Mouse (Mus musculus) embryonic facial prominence, embryonic 14.5 days (tissue): ENCODE measurements around the gene Rbp7. TPM values are rescaled to one million over a fixed set of nuclear protein-coding genes. Genes with fewer than 3 reads are reported as not detected.
A peak's percentile ranks its signal among the peaks of the same experiment; 100 is the strongest.

Experiments used
- ATAC-seq: fragments of 200-750 bp; cut with Nextera tagmentation; 2 replicates; pipeline ENCODE4 v1.8.0; 2017; ENCODE audit warnings: low read depth, moderate number of reproducible peaks, moderate TSS enrichment
- DNase-seq: peaks from one replicate; pipeline ENCODE4 v3.0.0-alpha.2; 2015; ENCODE audit warnings: low spot score
- H3K27ac ChIP-seq: fragments of 300-500 bp; sonication (generic); replicated peaks from 2 replicates; pipeline ENCODE4 v1.5.1; 2014; ENCODE audit warnings: low read depth, mild to moderate bottlenecking, low read length, moderate library complexity
- H3K27me3 ChIP-seq: fragments of 300-500 bp; sonication (generic); replicated peaks from 2 replicates; pipeline ENCODE4 v1.6.1; 2014; ENCODE audit warnings: low read length; ENCODE audit not compliant: control insufficient read depth, insufficient read depth
- H3K36me3 ChIP-seq: fragments of 300-500 bp; sonication (generic); 2 replicates; pipeline ENCODE4 v1.6.1; 2014; ENCODE audit warnings: low read length, mixed read lengths; ENCODE audit not compliant: control insufficient read depth, insufficient read depth
- H3K4me1 ChIP-seq: fragments of 300-500 bp; sonication (generic); 2 replicates; pipeline ENCODE4 v1.6.1; 2014; ENCODE audit warnings: antibody characterized with exemption, low read length; ENCODE audit not compliant: control insufficient read depth, insufficient read depth
- H3K4me2 ChIP-seq: fragments of 300-500 bp; sonication (generic); 2 replicates; pipeline ENCODE4 v1.6.1; 2014; ENCODE audit warnings: low read depth, mild to moderate bottlenecking, low read length, moderate library complexity, mixed read lengths
- H3K4me3 ChIP-seq: fragments of 300-500 bp; sonication (generic); 2 replicates; pipeline ENCODE4 v1.5.1; 2014; ENCODE audit warnings: low read depth, mild to moderate bottlenecking, low read length
- H3K9ac ChIP-seq: fragments of 300-500 bp; sonication (generic); 2 replicates; pipeline ENCODE4 v1.6.1; 2014; ENCODE audit warnings: low read depth, mild to moderate bottlenecking, low read length, moderate library complexity, mixed read lengths
- H3K9me3 ChIP-seq: fragments of 300-500 bp; sonication (generic); 2 replicates; pipeline ENCODE4 v1.6.1; 2016; ENCODE audit warnings: low read length; ENCODE audit not compliant: control insufficient read depth
- WGBS: fragments of 180-500 bp; shearing (Covaris S2); extraction: QIAGEN DNeasy Blood & Tissue Kit; methylation state at CpG from one replicate; pipeline ENCODE4 v1.1.7; 2014; 5-methylcytosine and 5-hydroxymethylcytosine counted together
- polyA plus RNA-seq: library from polyadenylated mRNA; unstranded; fragments of >200 nt; fragmentation: Nextera tagmentation; extraction: Ambion mirVana; gene quantifications from 2 replicates; pipeline ENCODE4 v1.2.1, GENCODE M21; 2014

Gene Rbp7
- polyA plus RNA-seq, 1 experiment from 2014 or later = 2.5 TPM

DNA sequence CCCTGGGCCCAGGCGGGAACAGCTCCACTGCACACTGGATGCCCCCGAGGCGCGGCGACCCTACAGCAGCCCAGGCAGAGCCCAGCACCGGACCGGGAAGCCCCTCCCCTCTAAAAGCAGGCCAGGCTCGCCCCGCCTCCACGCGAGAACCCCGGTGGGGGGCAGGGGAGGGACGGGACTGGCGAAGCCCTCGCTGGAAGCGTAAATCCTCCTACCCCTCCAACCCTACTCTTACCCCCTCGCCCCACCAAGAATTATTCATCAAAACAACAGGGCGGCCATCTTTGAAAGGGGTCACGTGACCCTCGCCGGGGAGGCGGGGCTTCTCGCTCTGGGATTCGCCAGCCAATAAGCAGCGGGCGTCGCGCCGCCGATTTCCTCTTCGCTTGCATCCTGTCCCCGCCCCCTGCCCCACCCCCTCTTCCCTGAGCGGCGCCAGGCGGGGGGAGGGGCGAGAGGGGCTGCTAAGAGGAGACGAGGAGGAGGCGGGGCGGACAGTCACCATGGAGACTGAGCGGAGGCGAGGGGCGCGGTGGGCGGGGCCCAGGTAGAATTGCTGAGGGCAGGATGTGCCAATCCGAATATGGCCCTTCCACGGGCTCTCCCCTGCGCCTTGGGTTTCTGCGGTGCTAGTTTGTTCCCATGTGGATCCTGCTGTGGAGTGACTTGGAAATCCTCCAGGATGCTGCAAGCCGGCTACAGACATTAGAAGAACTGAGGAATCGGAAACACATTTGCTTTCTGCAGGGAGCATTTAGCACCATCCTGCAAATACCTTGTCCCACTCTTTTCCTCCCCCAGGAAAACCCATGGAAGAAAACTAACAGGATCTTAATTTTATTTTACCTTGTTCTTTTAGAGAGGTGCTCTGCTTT lies 28.2 kb downstream of the Rbp7 start, which contains the start of gene Ube4b:
Ube4b (minus strand) TSS at position 425 of the 875 bp plus-strand sequence.
- Histone ChIP-seq H3K4me1 (peaks cover 12% of the 10 kb centered on the region), H3K4me3 (peak within 1 kb of the TSS; percentile 92), H3K9ac (peak within 1 kb of the TSS; percentile 89), H3K9me3 (no peaks in the 10 kb centered on the region), H3K4me2 (peak within 1 kb of the TSS; percentile 60), H3K27me3 (no peaks in the 10 kb centered on the region), H3K36me3 (no peaks in the 10 kb centered on the region), H3K27ac (peak within 1 kb of the TSS; percentile 98)
- DNase-seq (peak; percentile 99), ATAC-seq (peak; percentile 92)
- under 1% methylated on average over 37 of the region's 50 CpGs for WGBS

- peak overlapping the region; percentile 92 for H3K4me3 ChIP-seq
- H3K9me3 ChIP-seq = no peaks in the 10 kb centered on the region
- peak overlapping the region; percentile 60 for H3K4me2 ChIP-seq
- DNase-seq (peak; percentile 59), ATAC-seq (peak; percentile 72)
- peak overlapping the region; percentile 89 for H3K9ac ChIP-seq
- no peaks in the 10 kb centered on the region for H3K27me3 ChIP-seq
- peak overlapping the region; percentile 98 for H3K27ac ChIP-seq
- peaks cover 12% of the 10 kb centered on the region for H3K4me1 ChIP-seq
- H3K36me3 ChIP-seq = no peaks in the 10 kb centered on the region
- WGBS = 3% methylated on average over 18 of the region's 35 CpGs
Observed at GRCm38 (mm10) chr4:149425801-149426292, 28.9 kb downstream of the Rbp7 start.

DNA sequence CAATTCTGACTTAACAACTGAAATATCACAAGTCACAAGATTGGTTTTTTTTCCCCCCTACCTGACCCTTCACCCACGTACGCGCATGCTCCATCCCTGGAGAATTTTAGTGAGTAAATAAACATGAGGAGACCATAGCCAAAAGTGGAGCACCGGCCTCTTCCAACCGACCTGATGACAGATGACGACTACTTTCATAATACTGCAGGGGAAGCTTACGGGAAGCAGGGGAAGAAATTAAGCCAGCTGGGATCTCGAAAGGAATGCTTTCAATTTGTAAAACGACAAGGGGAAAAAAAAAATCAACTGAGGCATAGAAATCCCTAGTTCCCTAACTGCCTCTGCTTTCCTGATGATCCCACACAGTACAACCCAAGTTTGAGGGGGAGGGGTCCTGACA lies 30.0 kb downstream of the Rbp7 start:
- DNase-seq (peak; percentile 54), ATAC-seq (no peak)
- H3K9me3 ChIP-seq = no peaks in the 10 kb centered on the region
- no peak overlapping the region; the same call in 1 of the 2 replicates for H3K27ac ChIP-seq
- peak overlapping the region; percentile 60 for H3K4me2 ChIP-seq
- peak overlapping the region; percentile 41 for H3K9ac ChIP-seq
- H3K36me3 ChIP-seq = no peaks in the 10 kb centered on the region
- no peaks in the 10 kb centered on the region for H3K27me3 ChIP-seq
- H3K4me1 ChIP-seq = peaks cover 12% of the 10 kb centered on the region
- WGBS = under 1% methylated on average over 9 of the region's 9 CpGs
- H3K4me3 ChIP-seq = peak overlapping the region; percentile 92

GRCm38 (mm10) chr4:149417854-149418365 lies 36.9 kb downstream of the Rbp7 start:
- Histone ChIP-seq H3K4me3 (no peak overlapping the region), H3K27me3 (no peaks in the 10 kb centered on the region), H3K9me3 (no peaks in the 10 kb centered on the region), H3K9ac (no peak overlapping the region), H3K36me3 (no peaks in the 10 kb centered on the region), H3K4me1 (peaks cover 23% of the 10 kb centered on the region), H3K27ac (no peak overlapping the region), H3K4me2 (no peak overlapping the region)
- 51% methylated on average over 5 of the region's 5 CpGs for WGBS
- ATAC-seq = no peak
- DNase-seq = no peak

GRCm38 (mm10) chr4:149416986-149417385 lies 37.8 kb downstream of the Rbp7 start:
- H3K4me3 ChIP-seq = no peak overlapping the region
- no peaks in the 10 kb centered on the region for H3K9me3 ChIP-seq
- no peak overlapping the region for H3K4me2 ChIP-seq
- no peaks in the 10 kb centered on the region for H3K27me3 ChIP-seq
- 67% methylated on average over 2 of the region's 2 CpGs for WGBS
- 0 out of 2 replicates have a peak, but pooled peaks cover 3% of the 10 kb centered on the region for H3K36me3 ChIP-seq
- H3K27ac ChIP-seq = peak overlapping the region; percentile 67; the same call in 1 of the 2 replicates
- no peak for ATAC-seq
- no peak overlapping the region for H3K9ac ChIP-seq
- peaks cover 21% of the 10 kb centered on the region for H3K4me1 ChIP-seq
- no peak for DNase-seq

- Histone ChIP-seq H3K27me3 (no peaks in the 10 kb centered on the region), H3K4me1 (peaks cover 21% of the 10 kb centered on the region), H3K9ac (no peak overlapping the region), H3K36me3 (0 out of 2 replicates have a peak, but pooled peaks cover 6% of the 10 kb centered on the region), H3K4me2 (0 out of 2 replicates have a peak overlapping the region, but pooled peaks have one; percentile 13), H3K9me3 (no peaks in the 10 kb centered on the region), H3K27ac (peak overlapping the region; percentile 67), H3K4me3 (no peak overlapping the region)
- DNase-seq (no peak), ATAC-seq (no peak)
- 48% methylated on average over 8 of the region's 10 CpGs for WGBS
Observed at GRCm38 (mm10) chr4:149416417-149416816, 38.4 kb downstream of the Rbp7 start.

DNA sequence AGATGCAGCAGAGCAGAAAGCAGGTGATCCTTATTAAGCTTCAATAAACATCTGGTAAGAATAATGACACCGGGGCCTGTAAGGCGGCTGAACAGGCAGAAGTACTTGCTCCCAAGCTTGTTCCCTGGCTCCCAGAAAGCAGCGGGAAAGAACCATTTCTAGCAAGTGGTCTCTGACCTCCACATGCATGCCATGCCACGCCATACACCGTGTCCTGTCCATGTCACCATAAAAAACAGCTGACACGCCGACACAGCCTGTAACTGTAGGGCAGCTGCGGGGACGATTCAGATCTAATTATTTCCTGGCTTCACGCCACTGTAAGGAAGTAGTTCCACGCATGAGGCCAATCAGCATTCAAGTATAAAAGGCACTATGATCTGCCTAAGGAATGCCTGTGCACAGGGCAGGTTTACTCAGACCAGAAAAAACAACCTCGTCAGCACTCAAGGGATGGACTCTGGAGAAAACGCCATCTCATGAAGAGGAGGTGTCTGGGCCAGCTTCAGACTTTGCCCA lies 39.1 kb downstream of the Rbp7 start:
- ATAC-seq (peak; percentile 68), DNase-seq (peak; percentile 77)
- no peak overlapping the region for H3K4me3 ChIP-seq
- peaks cover 21% of the 10 kb centered on the region for H3K4me1 ChIP-seq
- H3K9me3 ChIP-seq = no peaks in the 10 kb centered on the region
- WGBS = 21% methylated on average over 13 of the region's 13 CpGs
- no peaks in the 10 kb centered on the region for H3K27me3 ChIP-seq
- H3K27ac ChIP-seq = peak overlapping the region; percentile 67; the same call in 1 of the 2 replicates
- H3K36me3 ChIP-seq = peaks cover 8% of the 10 kb centered on the region; the same call in 1 of the 2 replicates
- no peak overlapping the region for H3K9ac ChIP-seq
- peak overlapping the region; percentile 13; the same call in 1 of the 2 replicates for H3K4me2 ChIP-seq

GRCm38 (mm10) chr4:149414259-149414658 lies 40.5 kb downstream of the Rbp7 start:
- Histone ChIP-seq H3K4me2 (no peak overlapping the region), H3K36me3 (peaks cover 12% of the 10 kb centered on the region; the same call in 1 of the 2 replicates), H3K9ac (no peak overlapping the region), H3K27ac (no peak overlapping the region), H3K27me3 (no peaks in the 10 kb centered on the region), H3K9me3 (no peaks in the 10 kb centered on the region), H3K4me1 (peaks cover 21% of the 10 kb centered on the region), H3K4me3 (no peak overlapping the region)
- no peak for ATAC-seq
- no peak for DNase-seq
- WGBS = 89% methylated on average over 3 of the region's 3 CpGs
